Mouse (Mus musculus): Measurements from ENCODE around the gene Tceal7. TPM values are rescaled to one million over a fixed set of nuclear protein-coding genes. Genes with fewer than 3 reads are reported as not detected.
"Not testable (repeated sequence)": the region's sequence is repeated elsewhere in the genome, so short reads cannot be mapped to it uniquely, and the experiment has no call there.

Gene Tceal7
- polyA plus RNA-seq (2015; fragmentation: Nextera tagmentation; extraction: Ambion mirVana), result 2.8 and 2.9 TPM in 2 replicates

DNA sequence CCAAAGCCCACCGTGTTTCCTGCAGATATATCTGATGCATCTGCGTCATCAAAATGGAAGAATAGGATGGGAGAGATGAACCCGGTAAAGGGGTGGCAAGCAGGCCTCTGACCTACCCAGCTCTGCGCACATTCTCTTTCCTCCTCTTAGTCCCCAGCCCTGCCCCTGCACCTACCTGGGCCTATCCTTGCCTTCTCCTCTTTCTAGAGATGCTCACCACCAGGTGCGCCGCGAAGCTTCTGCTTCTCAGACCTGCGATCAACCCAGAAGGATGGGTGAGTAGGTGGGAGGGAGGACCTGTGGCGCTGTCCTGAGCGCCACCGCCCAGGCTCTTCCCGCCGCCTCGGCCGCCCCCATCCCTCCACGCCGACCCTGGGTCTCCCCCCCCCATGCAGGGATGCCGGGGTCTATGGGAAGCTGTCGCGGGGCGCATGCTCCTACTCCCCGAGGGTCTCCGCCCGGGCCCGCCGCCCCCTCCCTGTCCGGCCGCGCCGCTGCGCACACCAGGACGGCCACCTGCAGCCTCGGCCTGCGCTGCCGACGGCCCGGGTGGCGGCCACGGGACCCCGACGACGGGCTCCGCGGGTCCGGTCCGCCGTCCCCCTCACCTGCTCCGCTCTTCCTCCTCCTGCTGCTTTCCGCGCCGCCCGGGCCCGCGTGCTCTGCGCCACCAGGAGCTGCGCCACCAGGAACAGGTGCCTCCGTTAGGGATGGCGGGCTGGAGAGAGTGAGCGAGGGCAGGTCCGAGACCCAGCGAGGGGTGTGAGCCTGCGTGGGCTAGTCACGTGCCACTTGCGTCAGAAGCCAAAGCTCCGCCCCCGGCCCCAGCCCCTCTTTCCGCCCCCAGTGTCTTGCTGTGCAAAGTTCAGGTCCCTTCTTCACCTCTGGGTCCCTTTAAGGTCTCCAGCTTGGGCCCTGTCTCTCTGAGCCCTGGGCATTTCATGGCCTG is at the start of gene Tceal7, which contains the start of gene Bex1:
Gene Tceal7, plus strand, starts transcription at position 51 of the 949 bp plus-strand sequence.
Gene Bex1, minus strand, starts transcription at position 785 of the 949 bp plus-strand sequence.
- DNase-seq; H3K9me3 ChIP-seq (replicated peaks); H3K27ac ChIP-seq; H3K27me3 ChIP-seq; H3K4me1 ChIP-seq (replicated peaks); H3K36me3 ChIP-seq: not testable (repeated sequence)
- 15% methylated on average over 16 of the region's 67 CpGs for WGBS (ENCODE audit: insufficient replicate concordance)
- Histone ChIP-seq H3K9ac (peak within 1 kb of the TSS; percentile 33; the same call in 1 of the 2 replicates), H3K4me3 (replicated peaks) (peak within 1 kb of the TSS; percentile 38), H3K4me2 (peak within 1 kb of the TSS; percentile 45)
- ATAC-seq (ENCODE audit: low read depth), result peak; percentile 93

DNA sequence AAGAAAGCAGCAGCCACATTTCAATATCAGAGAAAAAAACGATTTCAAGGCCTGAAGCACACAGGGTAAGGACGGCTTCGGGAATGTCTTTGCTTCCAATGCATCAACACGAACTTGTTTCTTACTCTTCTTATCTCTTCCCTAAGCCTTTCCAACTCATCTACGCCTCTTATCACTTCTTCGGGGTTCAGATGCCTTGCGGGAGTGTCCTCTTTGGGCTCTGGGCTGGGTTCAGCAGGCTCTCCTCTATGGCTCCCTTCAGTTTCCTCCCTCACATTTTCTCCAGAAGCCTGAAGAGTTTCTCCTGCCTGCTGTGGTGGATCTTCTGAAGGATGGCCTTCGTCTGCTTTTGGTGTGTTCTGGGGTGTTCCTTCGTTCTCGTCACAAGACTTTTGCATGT is 44.0 kb upstream of the Tceal7 start:
- WGBS (ENCODE audit: insufficient replicate concordance), result 30% methylated on average over 10 of the region's 10 CpGs
- H3K9ac ChIP-seq, result peak overlapping the region; percentile 80

DNA sequence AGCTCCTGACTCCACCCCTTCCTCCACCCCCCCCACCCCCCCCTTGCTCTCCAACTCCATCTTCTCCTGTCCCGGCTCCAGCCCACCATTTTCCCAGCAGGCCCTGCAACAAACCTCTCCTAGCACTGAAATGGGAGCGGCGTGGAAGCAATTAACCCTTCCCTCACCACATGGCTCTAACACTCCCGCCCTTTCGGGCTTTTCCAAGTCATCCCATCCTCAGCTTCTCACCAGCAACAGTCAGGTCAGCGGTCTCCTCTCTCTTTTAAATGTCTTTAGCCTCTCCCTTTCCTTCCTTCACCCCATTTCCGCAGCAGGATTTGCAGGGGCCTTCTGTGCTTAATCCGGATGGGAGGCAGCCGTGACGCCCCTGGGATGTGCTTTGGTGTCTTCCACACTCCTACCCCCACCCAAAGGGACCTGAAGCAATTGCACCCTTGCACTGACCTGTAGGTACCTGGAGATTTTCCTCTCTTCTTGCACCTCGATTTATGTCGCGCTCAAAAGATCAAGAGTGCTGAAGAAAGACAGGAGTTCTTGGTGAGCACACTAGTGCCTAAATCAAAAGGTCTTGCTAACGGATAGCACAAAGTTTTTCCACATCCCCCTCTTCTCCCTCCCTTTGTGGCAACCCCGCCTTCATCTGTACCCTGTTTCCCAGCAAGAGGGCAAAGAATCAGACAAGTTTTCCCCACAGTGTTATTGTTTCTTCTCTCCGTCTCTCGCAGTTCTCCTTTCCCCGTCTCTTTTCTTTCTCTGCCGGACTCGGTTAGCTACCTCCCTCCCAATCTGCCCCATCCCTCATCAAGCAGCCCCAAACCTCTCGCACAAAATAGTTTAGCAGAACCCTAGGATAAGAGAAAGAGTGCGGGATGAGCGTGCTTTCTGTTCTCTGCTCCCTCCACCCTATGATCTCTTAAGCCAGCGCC is 43.1 kb upstream of the Tceal7 start:
- Histone ChIP-seq H3K27ac (peak overlapping the region; percentile 85), H3K36me3 (peaks cover 8% of the 10 kb centered on the region; the same call in 1 of the 2 replicates), H3K9ac (peak overlapping the region; percentile 80), H3K4me2 (peak overlapping the region; percentile 69), H3K27me3 (no peaks in the 10 kb centered on the region), H3K4me1 (replicated peaks) (peaks cover 8% of the 10 kb centered on the region), H3K9me3 (replicated peaks) (no peaks in the 10 kb centered on the region), H3K4me3 (replicated peaks) (peak overlapping the region; percentile 72)
- peak; percentile 70 for ATAC-seq (ENCODE audit: low read depth)
- WGBS (ENCODE audit: insufficient replicate concordance), result 14% methylated on average over 24 of the region's 24 CpGs
- DNase-seq, result peak; percentile 36

More for the DNA sequence above, 44.0 kb upstream of the Tceal7 start:
- Histone ChIP-seq H3K27me3 (no peaks in the 10 kb centered on the region), H3K4me1 (replicated peaks) (peaks cover 8% of the 10 kb centered on the region), H3K4me2 (peak overlapping the region; percentile 69), H3K36me3 (peaks cover 8% of the 10 kb centered on the region; the same call in 1 of the 2 replicates), H3K4me3 (replicated peaks) (peak overlapping the region; percentile 72), H3K9me3 (replicated peaks) (no peaks in the 10 kb centered on the region), H3K27ac (peak overlapping the region; percentile 85)
- ATAC-seq (ENCODE audit: low read depth) (peak; percentile 83), DNase-seq (peak; percentile 13)

DNA sequence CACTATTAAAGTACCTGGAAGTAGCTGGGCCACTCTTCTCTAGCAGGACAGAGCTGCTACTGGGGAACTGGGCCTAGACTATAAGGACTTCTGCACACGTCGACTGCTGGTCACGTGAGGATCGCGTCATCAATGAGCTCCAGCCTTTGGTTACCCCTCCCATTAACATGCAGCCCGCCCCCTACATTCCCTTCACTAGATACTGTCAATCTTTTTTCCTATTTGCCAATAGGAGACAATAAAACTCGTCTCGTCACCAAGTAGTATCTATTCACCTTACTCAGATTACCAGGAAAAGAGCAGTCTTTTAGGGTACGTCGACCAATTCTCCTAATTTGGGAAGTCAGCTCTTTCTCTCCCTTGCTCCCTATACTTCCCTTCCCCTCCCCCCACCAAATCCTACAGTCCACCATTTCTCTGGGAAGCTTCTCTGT is 42.4 kb upstream of the Tceal7 start, which contains the start of gene Tceal8:
Gene Tceal8, minus strand, starts transcription at position 225 of the 434 bp plus-strand sequence.
- Histone ChIP-seq H3K9ac (peak within 1 kb of the TSS; percentile 80), H3K27me3 (no peaks in the 10 kb centered on the region), H3K9me3 (replicated peaks) (no peaks in the 10 kb centered on the region), H3K36me3 (peaks cover 8% of the 10 kb centered on the region; the same call in 1 of the 2 replicates), H3K4me3 (replicated peaks) (peak within 1 kb of the TSS; percentile 72), H3K4me1 (replicated peaks) (peaks cover 8% of the 10 kb centered on the region), H3K4me2 (peak within 1 kb of the TSS; percentile 69), H3K27ac (peak within 1 kb of the TSS; percentile 85)
- ATAC-seq (ENCODE audit: low read depth) (peak; percentile 91), DNase-seq (peak; percentile 70)
- WGBS (ENCODE audit: insufficient replicate concordance), result 10% methylated on average over 10 of the region's 10 CpGs

DNA sequence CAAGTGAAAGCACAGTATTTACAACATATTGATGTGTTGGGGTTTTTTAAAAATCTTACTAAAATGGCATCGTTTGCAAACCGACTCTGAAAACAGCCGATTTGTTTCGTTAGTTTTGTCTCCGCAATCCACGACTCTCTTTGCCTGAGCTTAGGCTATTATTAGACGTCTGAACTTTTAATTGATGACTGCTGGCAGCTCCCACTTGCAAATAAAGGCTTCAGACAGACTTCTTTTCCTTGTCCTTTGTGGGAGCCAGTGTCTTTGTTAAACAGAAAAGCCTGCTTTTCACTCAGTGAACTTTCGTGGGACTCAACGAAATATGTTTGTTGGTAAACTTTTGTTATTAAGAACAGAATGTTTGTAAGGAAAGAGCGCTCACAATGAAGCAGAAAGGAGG is 41.8 kb upstream of the Tceal7 start:
- Histone ChIP-seq H3K4me1 (replicated peaks) (peaks cover 8% of the 10 kb centered on the region), H3K27ac (peak overlapping the region; percentile 29; the same call in 1 of the 2 replicates), H3K27me3 (no peaks in the 10 kb centered on the region), H3K4me2 (peak overlapping the region; percentile 69), H3K36me3 (peaks cover 8% of the 10 kb centered on the region; the same call in 1 of the 2 replicates), H3K4me3 (replicated peaks) (peak overlapping the region; percentile 72), H3K9me3 (replicated peaks) (no peaks in the 10 kb centered on the region), H3K9ac (peak overlapping the region; percentile 47; the same call in 1 of the 2 replicates)
- WGBS (ENCODE audit: insufficient replicate concordance), result 27% methylated on average over 10 of the region's 10 CpGs
- ATAC-seq (ENCODE audit: low read depth), result no peak
- DNase-seq, result no peak

DNA sequence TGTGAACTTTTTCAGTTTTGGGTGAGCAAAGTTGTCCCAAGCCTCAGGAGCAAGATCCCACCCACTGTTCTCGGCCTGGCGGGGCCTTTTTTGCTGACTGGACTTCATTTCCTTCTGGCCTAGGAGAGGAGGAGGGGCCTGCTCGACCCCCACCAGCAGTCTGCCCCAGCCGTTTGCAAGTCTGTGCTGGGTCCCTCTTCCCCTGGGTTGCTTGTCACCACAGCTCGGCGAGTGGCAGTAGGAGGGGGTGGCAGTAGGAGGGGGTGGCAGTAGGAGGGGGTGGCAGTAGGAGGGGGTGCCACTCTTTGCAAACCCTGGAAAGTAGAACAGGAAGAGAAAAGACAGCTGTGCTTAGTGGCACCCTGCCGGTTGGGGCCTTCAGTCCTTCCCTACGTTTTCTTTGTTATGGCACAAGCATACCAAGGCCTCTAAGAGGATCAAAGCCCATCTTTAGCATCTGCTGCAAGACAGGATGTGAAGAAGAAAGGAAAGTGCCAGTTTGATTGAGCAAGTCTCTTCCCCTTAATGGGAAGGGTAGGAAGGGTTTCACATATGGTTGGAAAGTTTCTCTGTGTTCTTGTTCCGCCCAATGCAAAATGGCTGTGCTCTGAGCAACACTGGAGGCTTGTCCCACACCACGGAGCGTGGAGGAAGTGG is 33.6 kb upstream of the Tceal7 start:
- H3K4me3 ChIP-seq (replicated peaks), result no peak overlapping the region
- 0 out of 2 replicates have a peak, but pooled peaks cover 3% of the 10 kb centered on the region for H3K27me3 ChIP-seq
- H3K36me3 ChIP-seq, result no peaks in the 10 kb centered on the region
- no peaks in the 10 kb centered on the region for H3K9me3 ChIP-seq (replicated peaks)
- ATAC-seq (ENCODE audit: low read depth), result no peak
- no peak overlapping the region for H3K27ac ChIP-seq
- no peak for DNase-seq
- 30% methylated on average over 11 of the region's 11 CpGs for WGBS (ENCODE audit: insufficient replicate concordance)
- no peak overlapping the region for H3K4me2 ChIP-seq
- no peaks in the 10 kb centered on the region for H3K4me1 ChIP-seq (replicated peaks)
- no peak overlapping the region for H3K9ac ChIP-seq

DNA sequence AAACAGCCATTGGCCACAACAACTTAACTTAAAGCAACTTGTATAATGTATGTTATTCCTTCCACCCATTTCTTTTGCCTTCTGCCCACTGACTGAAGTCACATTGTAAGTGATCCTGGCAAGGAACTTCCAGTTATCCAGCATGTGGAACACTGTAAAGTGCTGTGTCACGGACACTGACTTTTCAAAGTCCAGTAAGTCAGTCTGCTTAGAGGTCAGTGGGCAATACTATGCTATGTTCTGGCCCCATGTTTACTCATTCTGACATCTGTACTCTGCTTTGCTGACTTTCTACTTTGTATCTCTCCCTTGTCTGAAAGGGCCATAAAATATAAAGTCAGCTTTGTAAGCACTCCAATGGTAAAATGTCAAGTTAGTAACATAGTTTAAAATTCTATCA is 31.5 kb upstream of the Tceal7 start:
- Histone ChIP-seq H3K4me2 (no peak overlapping the region), H3K36me3 (no peaks in the 10 kb centered on the region), H3K4me1 (replicated peaks) (no peaks in the 10 kb centered on the region), H3K9ac (no peak overlapping the region), H3K4me3 (replicated peaks) (no peak overlapping the region), H3K27ac (no peak overlapping the region), H3K27me3 (0 out of 2 replicates have a peak, but pooled peaks cover 3% of the 10 kb centered on the region), H3K9me3 (replicated peaks) (no peaks in the 10 kb centered on the region)
- 54% methylated on average over 1 of the region's 1 CpGs for WGBS (ENCODE audit: insufficient replicate concordance)
- DNase-seq, result no peak
- ATAC-seq (ENCODE audit: low read depth), result no peak

DNA sequence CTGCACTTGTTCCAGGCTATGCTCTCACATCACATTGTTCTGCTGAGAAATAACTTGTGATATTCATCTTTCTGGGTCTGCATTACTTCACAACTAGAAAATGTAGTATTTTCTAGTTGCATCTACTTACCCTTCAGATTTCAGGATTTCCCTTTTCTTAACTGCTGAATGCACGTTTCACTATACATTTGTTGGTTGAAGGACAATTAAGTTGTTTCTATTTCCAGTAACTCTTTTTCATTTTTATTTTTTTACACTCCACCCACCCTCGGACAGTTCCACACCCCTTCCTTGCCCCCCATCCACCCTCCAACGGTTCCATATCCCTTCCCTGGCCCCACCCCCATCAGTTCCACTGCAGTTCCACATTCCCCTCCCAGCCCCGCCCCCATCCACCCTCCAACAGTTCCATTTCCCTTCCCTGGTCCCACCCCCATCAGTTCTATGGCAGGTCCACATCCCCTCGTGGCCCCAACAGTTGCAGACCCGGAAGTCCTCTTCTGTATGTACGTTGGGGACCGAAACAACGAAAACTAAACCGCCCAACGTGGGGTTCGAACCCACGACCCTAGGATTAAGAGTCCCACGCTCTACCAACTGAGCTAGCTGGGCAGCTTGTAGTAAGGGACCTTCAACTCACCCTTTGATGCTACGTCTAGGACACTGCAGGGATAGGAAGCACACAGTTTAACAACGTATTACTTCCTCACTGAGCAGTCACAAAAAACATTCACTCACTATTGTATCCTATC is 19.2 kb upstream of the Tceal7 start:
- Histone ChIP-seq H3K27ac (no peak overlapping the region), H3K4me3 (replicated peaks) (no peak overlapping the region), H3K9me3 (replicated peaks) (no peaks in the 10 kb centered on the region), H3K36me3 (no peaks in the 10 kb centered on the region), H3K4me1 (replicated peaks) (no peaks in the 10 kb centered on the region), H3K4me2 (no peak overlapping the region), H3K9ac (no peak overlapping the region), H3K27me3 (no peaks in the 10 kb centered on the region)
- WGBS (ENCODE audit: insufficient replicate concordance), result 64% methylated on average over 16 of the region's 16 CpGs
- DNase-seq (no peak), ATAC-seq (ENCODE audit: low read depth) (no peak)

DNA sequence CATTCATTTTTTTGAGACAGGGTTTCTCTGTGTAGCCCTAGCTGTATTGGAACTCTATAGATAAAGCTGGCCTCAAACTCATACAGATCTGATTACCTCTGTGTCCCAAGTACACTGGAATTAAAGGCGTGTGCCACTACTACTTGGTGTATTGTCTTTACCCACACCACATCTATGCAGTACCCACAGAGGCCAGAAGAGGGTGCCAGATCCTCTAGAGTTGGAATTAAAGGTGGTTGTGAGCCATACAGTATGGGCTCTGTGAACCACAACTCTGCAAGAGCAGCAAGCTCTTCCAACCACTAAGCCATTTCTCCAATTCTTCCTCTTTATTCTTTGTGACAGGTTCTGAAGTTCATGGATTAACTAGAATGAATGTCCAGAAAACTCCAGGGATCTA is 17.7 kb upstream of the Tceal7 start:
- H3K27ac ChIP-seq, result no peak overlapping the region
- H3K9ac ChIP-seq, result no peak overlapping the region
- no peaks in the 10 kb centered on the region for H3K9me3 ChIP-seq (replicated peaks)
- no peaks in the 10 kb centered on the region; the same call in 1 of the 2 replicates for H3K27me3 ChIP-seq
- no peak overlapping the region for H3K4me3 ChIP-seq (replicated peaks)
- no peak overlapping the region for H3K4me2 ChIP-seq
- H3K4me1 ChIP-seq (replicated peaks), result no peaks in the 10 kb centered on the region
- ATAC-seq (ENCODE audit: low read depth) (no peak), DNase-seq (peak; percentile 27)
- 29% methylated on average over 1 of the region's 1 CpGs for WGBS (ENCODE audit: insufficient replicate concordance)
- no peaks in the 10 kb centered on the region for H3K36me3 ChIP-seq

DNA sequence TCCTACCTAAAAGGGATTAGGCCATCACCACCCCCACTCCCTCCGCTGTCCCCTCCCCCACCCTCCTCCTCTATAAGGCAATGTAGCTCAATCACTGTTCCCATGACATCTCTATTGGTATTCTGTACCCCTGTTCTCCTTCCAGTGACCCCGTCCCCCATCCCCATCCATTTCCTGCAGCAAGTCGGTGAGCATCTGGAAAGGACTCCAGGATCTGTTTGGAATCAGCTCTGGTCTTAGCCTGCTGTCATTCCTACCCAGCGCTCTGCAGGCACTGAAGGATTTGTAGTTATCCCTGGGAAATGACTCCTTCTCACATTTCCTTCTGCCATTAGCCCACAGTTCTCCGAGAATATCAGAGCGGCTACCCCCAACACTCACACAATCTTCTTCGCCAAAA is 11.3 kb upstream of the Tceal7 start:
- Histone ChIP-seq H3K4me2 (peak overlapping the region; percentile 34), H3K4me1 (replicated peaks) (no peaks in the 10 kb centered on the region), H3K27ac (no peak overlapping the region; the same call in 1 of the 2 replicates), H3K9me3 (replicated peaks) (no peaks in the 10 kb centered on the region), H3K9ac (no peak overlapping the region), H3K36me3 (no peaks in the 10 kb centered on the region), H3K27me3 (peaks cover 6% of the 10 kb centered on the region; the same call in 1 of the 2 replicates), H3K4me3 (replicated peaks) (peak overlapping the region; percentile 35)
- ATAC-seq (ENCODE audit: low read depth) (no peak), DNase-seq (no peak)
- 14% methylated on average over 7 of the region's 7 CpGs for WGBS (ENCODE audit: insufficient replicate concordance)

Data from liver, embryonic 13.5 days (tissue).